8 mouse cellular contexts compared by ENCODE assay signal in genomic region chr6:140622391-140623225, GRCm38 (mm10). TPM values are rescaled to one million over a fixed set of nuclear protein-coding genes. Genes with fewer than 3 reads are reported as not detected.
DNase-seq lines count a peak whose midpoint lies in the region; ATAC-seq lines count a peak whose summit lies in the region.

Gene Aebp2 (plus strand): TSS chr6:140622663.

- H3K27me3 ChIP-seq in neural tube, embryonic 11.5 days (ENCODE audit: control insufficient read depth, insufficient read depth, low read length) = no peaks in the 10 kb centered on the region
- H3K27me3 ChIP-seq in forebrain, embryonic 12.5 days = peaks cover 7% of the 10 kb centered on the region; the same call in 1 of the 2 replicates

- peaks cover 8% of the 10 kb centered on the region for H3K4me1 ChIP-seq in neural tube, embryonic 11.5 days (ENCODE audit: control insufficient read depth, insufficient read depth, low read length)
- peaks cover 29% of the 10 kb centered on the region for H3K4me1 ChIP-seq in forebrain, embryonic 12.5 days

- peak within 1 kb of the TSS; percentile 98 for H3K4me3 ChIP-seq in neural tube, embryonic 11.5 days (ENCODE audit: low read depth, low read length)
- H3K4me3 ChIP-seq in forebrain, embryonic 12.5 days (replicated peaks) = peak within 1 kb of the TSS; percentile 92

- no peaks in the 10 kb centered on the region for H3K9me3 ChIP-seq in neural tube, embryonic 11.5 days (ENCODE audit: control insufficient read depth, low read length)
- no peaks in the 10 kb centered on the region for H3K9me3 ChIP-seq in forebrain, embryonic 12.5 days

- peak; percentile 13 for ATAC-seq in neural tube, embryonic 11.5 days (ENCODE audit: insufficient read depth, low FRiP score, low TSS enrichment)
- peak; percentile 3 for ATAC-seq in forebrain, embryonic 12.5 days (ENCODE audit: low FRiP score)
- ATAC-seq in megakaryocyte-erythroid progenitor cell, adult 5-6 weeks (replicated peaks; ENCODE audit: low FRiP score, low TSS enrichment, poor library complexity, severe bottlenecking) = peak; percentile 2; the same call in 1 of the 2 replicates

- peak within 1 kb of the TSS; percentile 93 for H3K9ac ChIP-seq in neural tube, embryonic 11.5 days (ENCODE audit: low read length)
- H3K9ac ChIP-seq in forebrain, embryonic 12.5 days = peak within 1 kb of the TSS; percentile 97

- no peaks in the 10 kb centered on the region for H3K36me3 ChIP-seq in neural tube, embryonic 11.5 days (ENCODE audit: control insufficient read depth, insufficient read depth, low read length)
- no peaks in the 10 kb centered on the region for H3K36me3 ChIP-seq in forebrain, embryonic 12.5 days (replicated peaks)

- intact Hi-C loops in heart, postnatal 14 days (cut with DNase I) = no loop called here

- no peak for DNase-seq in neural tube, embryonic 11.5 days (ENCODE audit: low spot score)
- no peak for DNase-seq in neural tube, embryonic 10.5 days (ENCODE audit: extremely low spot score, low spot score)
- DNase-seq in adrenal gland, postnatal 10 days = peak; percentile 8
- DNase-seq in heart, postnatal 14 days = no peak
- DNase-seq in layer of hippocampus, postnatal 36 days = peak in 1 of 2 experiments; percentile 21
- DNase-seq in c-Kit-positive CD71-positive TER-119-positive erythroid progenitor cells, embryonic 14.5 days (ENCODE audit: low spot score) = no peak

- peak within 1 kb of the TSS; percentile 90 for H3K27ac ChIP-seq in neural tube, embryonic 11.5 days (ENCODE audit: low read depth, low read length)
- H3K27ac ChIP-seq in forebrain, embryonic 12.5 days = peak within 1 kb of the TSS; percentile 96

- peak within 1 kb of the TSS; percentile 74 for H3K4me2 ChIP-seq in neural tube, embryonic 11.5 days (ENCODE audit: low read depth)
- peak within 1 kb of the TSS; percentile 75 for H3K4me2 ChIP-seq in forebrain, embryonic 12.5 days

- 47% methylated on average over 30 of the region's 30 CpGs for WGBS in neural tube, embryonic 11.5 days
- WGBS in forebrain, embryonic 12.5 days = 51% methylated on average over 30 of the region's 30 CpGs

RNA-seq across cellular contexts. Expression of gene Aebp2, which starts in this region (rescaled TPM):
- 11.2 and 11.8 TPM in 2 replicates for polyA plus RNA-seq in neural tube, embryonic 11.5 days (2014; fragmentation: Nextera tagmentation; extraction: Ambion mirVana)
- 10 to 100 TPM; 45.9 to 52.0 TPM for total RNA-seq in adrenal gland, postnatal 10 days (2021)
- 14.4 and 15.6 TPM in 2 replicates for polyA plus RNA-seq in forebrain, embryonic 12.5 days (2016; fragmentation: Nextera tagmentation; extraction: Ambion mirVana)
- total RNA-seq in heart, postnatal 14 days (2021) = 10 to 100 TPM; 40.6 to 41.7 TPM
- 10 to 100 TPM; 61.0 to 63.3 TPM for total RNA-seq in layer of hippocampus, postnatal 36 days (2021)
- 41.5 and 55.5 TPM in 2 replicates for total RNA-seq in megakaryocyte-erythroid progenitor cell, adult 5-6 weeks (2014; fragmentation: Nextera tagmentation)
- total RNA-seq in megakaryocyte-erythroid progenitor cell, adult 5-6 weeks (2017) = 70.7 and 71.0 TPM in 2 replicates
